Mouse (Mus musculus): ENCODE results near the gene Lama2. TPM values are rescaled to one million over a fixed set of nuclear protein-coding genes. Genes with fewer than 3 reads are reported as not detected.

Lama2 gene
- polyA plus RNA-seq, 1 experiment from 2014 or later: 8.3 TPM

DNA sequence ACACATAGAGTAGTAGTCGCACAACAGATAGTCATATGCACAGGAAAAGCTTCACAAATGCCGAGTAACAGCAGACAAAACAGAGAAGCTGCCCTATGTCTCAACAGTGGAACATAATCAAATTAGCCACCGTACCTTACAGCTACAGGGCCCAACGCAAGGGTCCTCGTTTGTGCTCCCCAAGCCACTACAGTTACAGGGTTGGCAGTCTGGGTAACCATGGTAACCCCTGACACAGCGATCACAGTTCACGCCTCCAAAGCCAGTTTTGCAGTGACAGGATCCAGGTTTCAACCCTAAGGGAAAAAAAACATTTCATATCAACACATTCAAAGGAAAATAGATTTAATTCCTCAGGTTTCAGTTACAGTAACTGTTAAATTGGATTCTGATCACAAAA lies 275.3 kb downstream of the Lama2 start:
- Histone ChIP-seq H3K36me3 (replicated peaks) (no peaks in the 10 kb centered on the region), H3K4me2 (no peak overlapping the region), H3K4me1 (no peaks in the 10 kb centered on the region), H3K9me3 (no peaks in the 10 kb centered on the region), H3K27ac (no peak overlapping the region), H3K27me3 (no peaks in the 10 kb centered on the region), H3K4me3 (replicated peaks) (no peak overlapping the region), H3K9ac (no peak overlapping the region)
- ATAC-seq (ENCODE audit: low FRiP score): 0 out of 2 replicates have a peak, but pooled peaks have one; percentile 55
- 44% methylated on average over 7 of the region's 7 CpGs for WGBS

DNA sequence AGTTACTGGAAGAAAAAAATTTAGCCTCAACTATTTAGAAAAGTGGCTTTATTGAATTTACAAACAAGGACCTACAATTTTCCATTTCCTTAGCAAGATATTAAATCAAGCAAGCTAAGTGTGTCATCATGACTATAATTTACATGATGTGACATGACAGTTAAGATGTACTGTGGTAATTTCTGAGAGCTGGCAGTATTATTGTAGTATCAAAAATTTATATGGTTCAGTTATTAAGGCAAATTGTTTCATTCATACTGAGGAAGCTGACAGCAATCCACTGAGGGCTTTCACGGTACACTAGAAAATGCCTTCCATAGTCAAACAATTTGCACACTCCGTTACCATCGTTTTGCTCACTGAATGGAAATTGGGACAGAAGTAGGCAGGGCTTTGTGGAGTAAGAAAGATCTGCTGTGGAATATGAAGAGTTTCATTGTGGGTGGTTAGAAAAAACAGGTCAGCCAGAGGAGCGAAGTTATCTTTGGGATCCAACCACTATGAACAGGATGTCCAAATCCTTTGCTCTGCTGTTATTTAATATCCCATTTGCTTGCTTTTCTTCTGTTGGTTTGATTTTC lies 297.1 kb downstream of the Lama2 start:
- Histone ChIP-seq H3K27ac (no peak overlapping the region), H3K4me2 (no peak overlapping the region), H3K36me3 (replicated peaks) (no peaks in the 10 kb centered on the region), H3K9ac (no peak overlapping the region), H3K27me3 (no peaks in the 10 kb centered on the region), H3K4me3 (replicated peaks) (no peak overlapping the region), H3K9me3 (no peaks in the 10 kb centered on the region), H3K4me1 (no peaks in the 10 kb centered on the region)
- 0 out of 2 replicates have a peak, but pooled peaks have one; percentile 44 for ATAC-seq (ENCODE audit: low FRiP score)
- 64% methylated on average over 4 of the region's 4 CpGs for WGBS

DNA sequence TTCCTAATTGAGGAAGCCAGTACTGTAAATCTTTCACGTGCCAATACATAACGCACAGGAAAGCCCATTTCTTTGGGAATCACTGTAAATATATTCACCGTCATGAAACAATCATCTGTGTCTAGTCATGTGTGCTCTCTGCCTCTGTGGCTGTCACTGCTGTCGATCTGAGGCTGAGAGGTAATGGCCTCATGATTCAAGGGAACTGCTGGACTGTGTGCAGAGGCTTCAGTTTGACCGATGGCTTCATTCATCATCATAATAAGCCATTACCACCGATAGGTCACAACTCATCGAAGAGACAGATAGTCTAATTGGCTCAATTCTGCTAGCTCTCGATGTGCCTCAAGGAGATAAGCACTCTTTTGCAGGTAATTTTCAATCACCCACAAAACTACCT lies 312.1 kb downstream of the Lama2 start:
- Histone ChIP-seq H3K9me3 (no peaks in the 10 kb centered on the region), H3K27ac (no peak overlapping the region), H3K4me3 (replicated peaks) (no peak overlapping the region), H3K4me2 (no peak overlapping the region), H3K4me1 (no peaks in the 10 kb centered on the region), H3K27me3 (no peaks in the 10 kb centered on the region), H3K36me3 (replicated peaks) (no peaks in the 10 kb centered on the region), H3K9ac (no peak overlapping the region)
- peak; percentile 49; the same call in 1 of the 2 replicates for ATAC-seq (ENCODE audit: low FRiP score)
- 84% methylated on average over 8 of the region's 8 CpGs for WGBS

DNA sequence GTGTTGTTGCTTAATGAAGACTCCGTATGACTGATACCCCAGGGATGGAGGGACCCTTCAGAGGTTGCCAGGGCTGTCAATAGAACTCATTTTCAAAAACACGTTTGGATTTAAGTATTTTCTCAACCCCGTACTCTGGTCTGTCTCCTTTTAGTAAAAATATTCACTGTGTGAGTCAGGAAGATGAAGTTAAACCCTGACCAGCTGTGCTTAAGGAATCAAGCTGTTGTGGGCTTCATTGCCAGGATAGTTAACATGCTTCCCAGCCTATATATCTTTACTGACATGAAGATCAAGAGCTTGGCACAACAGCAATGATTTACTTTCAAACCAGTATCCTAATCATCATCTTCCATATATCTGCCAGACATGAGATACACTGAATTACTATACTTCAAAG lies 314.3 kb downstream of the Lama2 start:
- no peaks in the 10 kb centered on the region for H3K9me3 ChIP-seq
- H3K4me2 ChIP-seq: no peak overlapping the region
- H3K27me3 ChIP-seq: no peaks in the 10 kb centered on the region
- no peak for ATAC-seq (ENCODE audit: low FRiP score)
- no peaks in the 10 kb centered on the region for H3K36me3 ChIP-seq (replicated peaks)
- WGBS: 70% methylated on average over 3 of the region's 3 CpGs
- no peak overlapping the region for H3K27ac ChIP-seq
- H3K9ac ChIP-seq: no peak overlapping the region
- H3K4me3 ChIP-seq (replicated peaks): no peak overlapping the region
- no peaks in the 10 kb centered on the region for H3K4me1 ChIP-seq

DNA sequence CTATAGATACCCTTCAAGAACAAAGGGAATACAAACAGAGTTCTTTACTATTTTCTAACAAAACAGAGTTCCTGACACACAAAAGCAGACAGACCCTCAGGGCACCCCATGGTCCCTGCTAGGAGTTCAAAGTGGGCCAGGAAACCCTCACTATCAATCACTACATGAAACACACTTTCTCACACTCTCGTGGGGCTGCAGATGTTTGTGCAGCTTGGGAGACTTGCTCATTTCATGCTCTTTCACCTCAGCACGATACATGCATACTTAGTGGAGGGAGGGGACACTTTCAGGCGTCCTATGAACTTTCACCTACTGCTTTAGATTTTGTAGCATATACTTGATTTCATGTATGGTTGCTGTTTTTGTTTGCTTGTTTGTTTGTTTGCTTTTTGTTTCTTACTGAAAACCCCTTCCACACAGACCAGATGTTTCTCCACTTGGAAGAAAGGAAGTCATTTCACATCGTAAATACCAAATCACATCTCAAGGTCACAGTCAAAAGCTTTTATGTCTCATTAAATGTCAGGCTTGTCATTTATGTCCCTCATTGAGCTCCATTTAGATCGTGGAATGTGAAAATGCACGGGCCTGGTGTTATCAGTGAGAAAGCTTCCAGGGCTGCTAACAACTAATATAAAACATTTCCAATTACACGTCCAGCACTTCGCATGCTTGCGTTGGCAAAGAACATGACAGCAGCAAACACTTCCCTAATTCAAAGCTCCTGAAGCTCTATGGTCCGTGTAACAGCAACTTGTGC lies 334.3 kb downstream of the Lama2 start:
- ATAC-seq (ENCODE audit: low FRiP score): peak; percentile 23; the same call in 1 of the 2 replicates

DNA sequence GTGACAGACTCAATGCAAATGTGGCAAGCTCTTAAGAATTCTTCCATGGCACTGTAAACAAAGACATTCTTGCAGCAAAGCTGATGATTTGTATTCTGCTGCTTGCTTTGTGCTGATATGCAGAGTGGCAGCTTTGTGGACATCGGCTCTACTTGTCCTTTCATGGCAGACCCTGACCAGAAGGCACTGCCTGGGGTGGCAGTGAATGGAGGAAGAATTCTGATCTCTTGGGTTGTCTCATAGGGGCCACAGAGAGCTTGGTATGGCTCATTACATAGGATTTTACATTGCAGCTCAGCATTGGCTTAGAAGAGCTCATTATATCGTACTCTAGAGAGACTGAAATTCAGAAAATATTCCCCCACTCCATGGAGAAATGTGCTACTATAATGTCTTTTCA lies 352.1 kb downstream of the Lama2 start:
- no peak overlapping the region for H3K4me3 ChIP-seq (replicated peaks)
- 37% methylated on average over 2 of the region's 2 CpGs for WGBS
- no peak overlapping the region for H3K27ac ChIP-seq
- no peaks in the 10 kb centered on the region for H3K27me3 ChIP-seq
- peaks cover 4% of the 10 kb centered on the region; the same call in 1 of the 2 replicates for H3K4me1 ChIP-seq
- no peaks in the 10 kb centered on the region for H3K36me3 ChIP-seq (replicated peaks)
- ATAC-seq (ENCODE audit: low FRiP score): peak; percentile 39; the same call in 1 of the 2 replicates
- H3K9ac ChIP-seq: no peak overlapping the region
- no peaks in the 10 kb centered on the region for H3K9me3 ChIP-seq
- H3K4me2 ChIP-seq: no peak overlapping the region

More for the DNA sequence above, 334.3 kb downstream of the Lama2 start:
- Histone ChIP-seq H3K9ac (no peak overlapping the region), H3K4me3 (replicated peaks) (no peak overlapping the region), H3K4me2 (no peak overlapping the region), H3K27me3 (no peaks in the 10 kb centered on the region), H3K4me1 (0 out of 2 replicates have a peak, but pooled peaks cover 3% of the 10 kb centered on the region), H3K27ac (no peak overlapping the region), H3K9me3 (no peaks in the 10 kb centered on the region), H3K36me3 (replicated peaks) (no peaks in the 10 kb centered on the region)
- WGBS: 62% methylated on average over 10 of the region's 10 CpGs

DNA sequence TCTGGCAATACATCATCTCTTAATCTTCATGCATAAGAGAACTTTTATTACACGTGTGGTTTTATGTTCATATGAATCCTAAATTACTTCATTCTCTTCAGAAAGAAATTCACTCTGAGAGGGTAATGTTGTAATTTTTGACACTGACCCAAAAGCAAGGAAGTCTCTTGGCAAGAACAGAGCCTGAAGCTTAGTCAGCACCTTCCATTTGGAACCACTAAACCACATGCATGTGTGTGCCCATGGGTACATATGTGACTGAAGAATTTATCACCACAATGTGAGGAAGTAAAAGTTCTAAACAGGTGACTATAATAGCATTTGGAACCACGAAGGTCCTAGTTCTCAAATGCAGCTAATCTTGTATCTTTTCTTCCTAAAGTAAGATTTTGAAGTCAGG lies 353.7 kb downstream of the Lama2 start:
- Histone ChIP-seq H3K9me3 (no peaks in the 10 kb centered on the region), H3K4me2 (no peak overlapping the region), H3K4me1 (peaks cover 4% of the 10 kb centered on the region; the same call in 1 of the 2 replicates), H3K9ac (no peak overlapping the region), H3K4me3 (replicated peaks) (no peak overlapping the region), H3K36me3 (replicated peaks) (no peaks in the 10 kb centered on the region), H3K27me3 (no peaks in the 10 kb centered on the region), H3K27ac (no peak overlapping the region)
- ATAC-seq (ENCODE audit: low FRiP score): no peak
- WGBS: 64% methylated on average over 2 of the region's 2 CpGs

DNA sequence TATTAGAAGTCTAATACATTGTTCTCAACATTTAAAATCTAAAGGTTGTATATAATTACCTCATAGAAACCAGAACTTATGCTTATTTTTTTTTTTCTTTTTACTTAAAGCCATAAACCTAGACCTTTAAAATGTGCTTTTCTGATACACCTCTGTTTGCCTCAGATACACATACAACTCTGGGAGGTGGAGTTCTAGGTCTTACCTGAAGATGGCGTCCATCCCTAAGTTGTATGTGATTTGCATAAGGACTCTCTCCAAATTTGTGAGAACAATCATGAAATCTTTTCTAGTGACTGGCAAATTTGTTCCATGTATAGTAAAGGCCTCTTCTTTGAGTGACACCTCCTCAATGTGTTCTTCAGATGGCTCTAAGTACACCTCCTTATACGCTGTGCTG lies 354.8 kb downstream of the Lama2 start:
- H3K27ac ChIP-seq: no peak overlapping the region
- no peak overlapping the region for H3K4me2 ChIP-seq
- H3K4me3 ChIP-seq (replicated peaks): no peak overlapping the region
- no peaks in the 10 kb centered on the region for H3K9me3 ChIP-seq
- no peak overlapping the region for H3K9ac ChIP-seq
- 55% methylated on average over 2 of the region's 2 CpGs for WGBS
- no peak for ATAC-seq (ENCODE audit: low FRiP score)
- peaks cover 4% of the 10 kb centered on the region; the same call in 1 of the 2 replicates for H3K4me1 ChIP-seq
- H3K36me3 ChIP-seq (replicated peaks): no peaks in the 10 kb centered on the region
- no peaks in the 10 kb centered on the region for H3K27me3 ChIP-seq

DNA sequence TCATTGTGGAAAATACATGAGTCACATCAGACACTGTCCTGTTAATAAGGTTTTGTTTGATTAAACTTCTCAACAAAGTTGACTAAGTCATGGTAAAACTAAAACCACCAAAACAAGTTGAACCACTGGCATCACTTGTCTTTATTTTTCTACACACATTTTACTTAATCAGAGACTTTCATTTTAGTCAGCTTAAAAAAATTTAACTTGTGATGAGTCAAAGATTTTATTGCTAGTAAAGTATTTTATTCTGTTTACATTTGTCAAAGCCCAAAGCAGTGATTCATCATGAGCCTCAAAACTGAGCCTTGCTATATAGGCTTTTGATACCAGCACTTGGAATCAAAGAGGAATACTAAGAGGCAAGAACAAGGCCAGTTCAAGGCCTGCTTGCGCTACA lies 369.8 kb downstream of the Lama2 start:
- Histone ChIP-seq H3K4me1 (no peaks in the 10 kb centered on the region), H3K9ac (no peak overlapping the region), H3K27me3 (no peaks in the 10 kb centered on the region), H3K4me2 (no peak overlapping the region), H3K27ac (no peak overlapping the region), H3K9me3 (no peaks in the 10 kb centered on the region), H3K4me3 (replicated peaks) (no peak overlapping the region), H3K36me3 (replicated peaks) (no peaks in the 10 kb centered on the region)
- WGBS: 91% methylated on average over 1 of the region's 1 CpGs
- ATAC-seq (ENCODE audit: low FRiP score): no peak

DNA sequence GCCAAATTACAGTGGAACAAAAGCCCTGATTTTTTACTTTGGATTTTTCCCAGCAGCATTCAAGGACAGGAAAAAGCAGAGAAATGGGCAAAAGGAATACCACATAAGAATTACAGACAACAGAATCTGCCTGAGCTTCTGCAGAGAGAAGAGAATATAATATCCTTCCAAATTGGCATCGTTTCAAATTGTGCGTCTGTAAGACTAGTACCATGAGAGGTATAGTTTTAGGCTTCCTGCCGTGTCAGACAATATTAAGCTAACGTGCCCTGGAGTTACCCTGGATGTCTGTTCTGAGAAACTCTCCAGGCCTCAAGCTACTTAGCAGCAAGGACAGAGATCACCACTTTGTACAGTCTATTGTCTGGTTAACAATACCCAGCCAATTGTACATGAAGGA lies 384.8 kb downstream of the Lama2 start:
- no peak overlapping the region for H3K9ac ChIP-seq
- 49% methylated on average over 4 of the region's 4 CpGs for WGBS
- H3K4me2 ChIP-seq: no peak overlapping the region
- H3K4me1 ChIP-seq: no peaks in the 10 kb centered on the region
- H3K27ac ChIP-seq: no peak overlapping the region
- H3K4me3 ChIP-seq (replicated peaks): no peak overlapping the region
- no peaks in the 10 kb centered on the region for H3K36me3 ChIP-seq (replicated peaks)
- H3K9me3 ChIP-seq: no peaks in the 10 kb centered on the region
- no peak for ATAC-seq (ENCODE audit: low FRiP score)
- H3K27me3 ChIP-seq: no peaks in the 10 kb centered on the region

DNA sequence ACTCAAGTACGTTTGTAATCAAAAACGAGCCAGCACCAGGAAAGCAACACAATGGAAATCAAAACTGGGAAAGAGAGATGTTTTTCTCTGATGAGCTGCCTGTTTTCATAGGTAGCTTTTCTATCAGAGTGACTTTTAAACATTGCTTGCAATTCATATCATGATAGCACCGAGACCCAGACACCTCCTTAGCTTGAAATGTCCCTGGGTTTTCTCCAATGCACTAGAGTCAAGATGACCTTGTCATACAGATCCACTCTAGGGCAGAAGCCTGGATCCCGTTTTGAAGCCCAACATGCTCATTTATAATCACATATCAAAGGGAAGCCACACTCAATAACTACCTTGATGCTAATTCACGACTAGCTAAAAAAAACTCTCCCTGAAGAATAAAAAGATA lies 386.0 kb downstream of the Lama2 start:
- H3K9ac ChIP-seq: no peak overlapping the region
- H3K27me3 ChIP-seq: no peaks in the 10 kb centered on the region
- no peaks in the 10 kb centered on the region for H3K4me1 ChIP-seq
- no peak overlapping the region for H3K4me2 ChIP-seq
- H3K9me3 ChIP-seq: no peaks in the 10 kb centered on the region
- no peak overlapping the region for H3K4me3 ChIP-seq (replicated peaks)
- H3K27ac ChIP-seq: no peak overlapping the region
- no peaks in the 10 kb centered on the region for H3K36me3 ChIP-seq (replicated peaks)
- ATAC-seq (ENCODE audit: low FRiP score): no peak
- 85% methylated on average over 5 of the region's 5 CpGs for WGBS

DNA sequence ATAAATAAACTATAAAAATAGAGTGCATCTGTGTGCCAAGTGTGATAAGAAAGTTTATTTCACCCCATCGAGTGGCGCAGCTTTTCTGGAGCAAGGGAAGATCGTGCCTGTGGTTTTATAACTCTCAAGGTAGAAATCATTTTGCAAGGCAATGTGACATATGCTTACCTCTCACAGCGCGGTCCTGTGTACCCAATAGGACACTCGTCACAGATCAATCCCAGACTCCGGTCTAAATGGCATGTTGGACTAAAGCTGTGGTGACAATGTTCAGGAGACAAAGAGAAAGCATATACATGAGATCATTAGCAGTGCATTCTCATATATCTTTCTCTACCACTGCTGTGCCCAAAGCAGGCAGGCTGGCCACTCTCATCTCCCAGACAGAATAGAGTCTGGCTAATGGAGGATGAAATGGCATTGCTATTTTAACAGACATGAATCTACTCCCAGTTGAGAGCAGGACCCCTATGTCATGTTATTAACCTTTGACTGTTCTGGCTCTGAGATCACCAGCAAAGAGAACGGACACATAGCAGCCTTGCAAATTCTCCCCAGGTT lies 395.7 kb downstream of the Lama2 start:
- Histone ChIP-seq H3K27me3 (no peaks in the 10 kb centered on the region), H3K4me2 (no peak overlapping the region), H3K4me1 (no peaks in the 10 kb centered on the region), H3K4me3 (replicated peaks) (no peak overlapping the region), H3K36me3 (replicated peaks) (no peaks in the 10 kb centered on the region), H3K27ac (no peak overlapping the region), H3K9ac (no peak overlapping the region), H3K9me3 (no peaks in the 10 kb centered on the region)
- 91% methylated on average over 8 of the region's 8 CpGs for WGBS
- no peak for ATAC-seq (ENCODE audit: low FRiP score)
